Mouse (Mus musculus) erythroblast, embryonic 14.5 days (primary cell): ENCODE measurements around the gene Mindy4.

Experiments used
- GATA1 ChIP-seq: IDR thresholded peaks from 2 replicates; pipeline ENCODE4 v1.6.1; 2012; ENCODE audit warnings: low read length, inconsistent platforms, mixed read lengths
- TAL1 ChIP-seq: IDR thresholded peaks from 3 replicates; pipeline ENCODE4 v1.6.1; 2012; ENCODE audit warnings: low read length, inconsistent platforms, mixed read lengths

DNA sequence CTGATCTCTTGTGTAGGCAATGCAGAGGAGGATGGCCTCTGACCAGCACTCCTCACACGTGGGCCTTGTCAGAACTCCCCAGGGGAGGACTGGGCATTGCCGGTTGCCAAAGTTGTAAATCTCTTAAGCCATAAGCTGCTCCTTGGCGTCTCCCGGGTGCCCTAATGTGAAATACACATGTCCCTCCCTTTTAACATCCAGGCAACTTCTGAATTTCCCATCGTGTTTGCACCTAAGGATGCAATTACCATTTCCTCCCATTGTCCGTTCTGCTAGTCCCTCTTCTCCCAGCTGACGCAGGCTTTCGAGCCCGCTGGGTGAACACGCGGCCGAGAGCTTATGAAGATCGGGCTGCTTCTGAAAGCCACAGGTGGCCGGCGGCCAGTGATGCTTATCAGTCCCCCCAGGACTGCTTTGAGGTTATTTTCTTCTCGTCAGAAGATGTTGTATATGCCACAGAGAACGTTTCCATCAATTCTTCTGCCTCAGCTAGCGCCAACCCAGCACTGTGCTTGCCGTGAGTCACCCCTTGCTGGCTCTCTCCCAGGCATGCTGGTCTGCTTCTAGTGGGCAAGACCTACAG lies 91.5 kb downstream of the Mindy4 start:
- TF ChIP-seq TAL1 (no peak), GATA1 (no peak)
